Mouse (Mus musculus) thymus, postnatal 10 days (tissue): ENCODE results near the gene Cep19.

Experiments
- DNase-seq, 2 experiments: peaks; one replicate each; pipeline ENCODE4 v3.0.0; 2021; ENCODE audit warnings: low spot score in 2 of 2

Gene Cep19

DNA sequence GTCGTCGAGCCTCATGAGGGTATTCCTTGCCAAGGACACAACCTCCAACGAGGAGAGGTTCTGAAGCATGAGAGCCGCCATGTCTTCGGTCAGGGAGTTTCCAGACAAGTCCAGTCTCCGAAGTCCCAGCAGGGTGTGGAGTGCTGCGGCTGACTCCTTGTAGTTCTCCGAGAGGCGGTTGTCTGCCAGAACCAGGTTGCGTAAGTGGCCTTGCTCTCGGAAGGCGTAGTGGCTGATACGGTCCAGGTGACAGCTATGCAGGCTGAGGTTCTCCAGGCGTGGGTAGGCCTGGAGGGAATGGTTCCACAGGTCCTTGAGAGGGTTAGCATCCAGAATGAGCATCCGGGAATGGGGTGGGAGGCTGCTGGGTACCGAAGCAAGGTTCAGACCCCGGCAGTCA lies 45.0 kb downstream of the Cep19 start:
- no peak for DNase-seq

DNA sequence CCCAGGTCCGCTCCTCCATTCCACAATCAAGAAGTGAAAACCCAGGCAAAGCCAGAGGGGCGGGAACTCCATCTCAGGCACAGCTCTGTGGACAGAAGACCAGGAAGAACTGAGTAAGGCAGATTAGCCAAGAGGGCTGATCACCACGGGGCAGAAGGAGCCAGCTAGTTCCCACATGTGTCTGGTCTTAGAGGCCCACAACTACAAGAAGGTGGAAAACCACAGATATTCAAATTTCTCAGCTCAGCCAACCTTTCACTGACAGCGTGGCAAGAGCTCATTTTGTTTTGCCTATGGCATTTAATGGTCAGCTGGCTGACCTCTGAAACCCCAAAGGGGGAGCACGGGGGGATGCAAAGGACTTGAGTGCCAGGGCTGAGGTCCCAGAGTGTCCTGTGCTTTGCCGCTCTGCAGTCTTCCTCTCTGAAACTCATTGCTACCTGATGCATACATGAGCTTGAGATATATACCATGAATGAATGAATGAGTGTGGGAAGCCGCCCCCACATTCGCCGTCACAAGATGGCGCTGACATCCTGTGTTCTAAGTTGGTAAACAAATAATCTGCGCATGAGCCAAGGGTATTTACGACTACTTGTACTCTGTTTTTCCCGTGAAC lies 48.1 kb downstream of the Cep19 start:
- DNase-seq = no peak

DNA sequence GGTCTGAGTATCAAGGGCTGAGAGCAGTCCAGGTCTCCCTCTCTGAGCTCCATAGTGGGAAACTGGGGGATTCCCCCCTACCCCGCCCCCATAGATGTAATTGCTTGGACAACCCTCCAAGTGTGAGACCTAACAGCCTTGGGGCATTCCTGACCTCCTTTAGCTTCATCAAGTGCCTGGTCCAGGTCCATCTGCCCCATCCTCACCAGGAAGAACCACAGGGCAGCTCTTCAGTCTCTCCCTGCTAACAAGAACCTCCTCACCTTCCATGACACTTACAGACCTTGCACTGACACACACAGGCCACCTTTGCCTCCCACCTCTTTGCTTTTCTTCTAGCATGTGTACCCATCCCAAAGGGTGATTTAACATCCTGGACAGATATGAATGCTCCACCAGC lies 54.4 kb downstream of the Cep19 start:
- no peak for DNase-seq

DNA sequence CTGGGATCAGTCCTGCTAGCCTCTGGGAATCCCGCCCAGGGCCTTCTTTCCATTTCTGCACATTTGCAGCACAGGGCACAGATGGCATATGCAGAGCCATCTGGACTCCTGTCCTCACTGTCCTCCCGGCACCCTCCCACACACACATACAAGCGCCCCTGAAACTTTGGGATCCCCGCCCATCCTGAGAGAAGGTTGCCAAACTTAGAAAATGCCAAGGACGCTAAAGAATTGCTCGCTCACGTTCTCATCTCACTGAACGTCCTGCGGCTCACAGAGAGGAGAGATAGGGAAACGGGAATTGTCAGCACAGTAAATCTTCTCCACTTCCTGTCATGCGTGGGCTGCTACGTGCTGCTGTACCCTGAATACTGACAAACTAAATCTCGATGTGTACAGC lies 54.8 kb downstream of the Cep19 start:
- DNase-seq = no peak

DNA sequence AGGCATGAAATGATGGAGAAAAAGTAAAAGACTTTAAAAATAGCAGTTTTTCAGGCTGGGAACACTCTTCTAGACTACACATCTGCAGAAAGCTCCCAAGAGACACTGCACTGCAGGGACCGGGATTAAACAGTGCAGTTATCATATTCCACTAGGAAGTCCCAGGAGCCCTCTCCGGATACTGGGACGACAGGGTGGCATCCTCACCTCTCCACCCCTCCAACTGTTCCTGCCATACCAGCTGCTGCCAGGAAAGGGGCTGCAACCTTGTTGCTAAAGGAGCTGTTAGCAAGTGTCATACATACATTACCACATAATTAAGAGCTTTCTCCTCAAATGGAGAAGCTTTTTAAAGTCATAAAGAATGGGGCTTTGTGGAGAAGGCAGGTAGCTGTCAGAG lies 57.1 kb downstream of the Cep19 start:
- DNase-seq = no peak

DNA sequence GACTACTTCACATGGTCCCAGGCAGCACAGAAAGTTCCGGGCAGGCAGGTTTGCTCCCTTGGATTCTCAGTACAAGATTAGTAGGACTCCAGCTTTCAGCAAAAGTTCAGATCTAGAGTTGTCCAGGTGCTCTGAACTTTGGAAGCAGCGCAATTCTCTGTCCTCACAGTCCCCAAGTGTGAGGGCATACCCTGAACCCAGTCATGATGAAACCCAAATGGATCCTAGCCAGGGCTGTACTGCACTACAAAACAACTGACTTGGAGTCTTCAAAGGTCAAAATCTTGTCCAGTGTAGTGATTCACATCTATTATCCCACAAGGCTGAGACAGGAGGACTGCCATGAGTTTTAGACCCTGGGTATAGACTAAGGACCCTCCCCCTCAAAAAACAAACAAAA lies 57.8 kb downstream of the Cep19 start:
- DNase-seq = no peak
